22 mouse cellular contexts compared by ENCODE assay signal in genomic region chr9:9682348-9682884, GRCm38 (mm10).
DNase-seq lines count a peak whose midpoint lies in the region; ATAC-seq and TF ChIP-seq lines count a peak whose summit lies in the region.
"Had no signal": no experiment of that assay in that cellular context is flagged by ENCODE, and none has a peak within 500 bp of the region (broad histone marks: within the 10 kb centered on the region; RNA-seq: fewer than 3 reads in every experiment).

No protein-coding gene starts in this region.

- no peaks in the 10 kb centered on the region for H3K4me1 ChIP-seq in hindbrain, embryonic 12.5 days
- H3K4me1 ChIP-seq in hindbrain, embryonic 13.5 days (replicated peaks): no peaks in the 10 kb centered on the region
- no peaks in the 10 kb centered on the region for H3K4me1 ChIP-seq in lung, postnatal 0 days (ENCODE audit: insufficient read depth, low read depth, low read length)
- H3K4me1 ChIP-seq: heart, embryonic 13.5 days; intestine, embryonic 15.5 days; midbrain, embryonic 10.5 days had no signal

- WGBS in hindbrain, embryonic 12.5 days: 36% methylated on average over 5 of the region's 5 CpGs
- 35% methylated on average over 5 of the region's 5 CpGs for WGBS in hindbrain, embryonic 13.5 days
- WGBS in lung, postnatal 0 days: 63% methylated on average over 5 of the region's 5 CpGs

- H3K4me2 ChIP-seq in hindbrain, embryonic 12.5 days (replicated peaks): no peak overlapping the region
- no peak overlapping the region for H3K4me2 ChIP-seq in hindbrain, embryonic 13.5 days
- H3K4me2 ChIP-seq in lung, postnatal 0 days (replicated peaks; ENCODE audit: low read depth, low read length): no peak overlapping the region
- H3K4me2 ChIP-seq: heart, embryonic 13.5 days; intestine, embryonic 15.5 days had no signal

- TF ChIP-seq EP300 in lung, postnatal 0 days (IDR thresholded peaks at IDR 0.05): no peak

- no peak overlapping the region for H3K27ac ChIP-seq in hindbrain, embryonic 12.5 days
- H3K27ac ChIP-seq in hindbrain, embryonic 13.5 days: no peak overlapping the region
- H3K27ac ChIP-seq in lung, postnatal 0 days (ENCODE audit: low read length): no peak overlapping the region
- H3K27ac ChIP-seq: heart, adult 2 months; heart, embryonic 13.5 days; intestine, embryonic 15.5 days; layer of hippocampus, adult 2 months; macrophage; midbrain, embryonic 10.5 days had no signal

- no peak overlapping the region for H3K4me3 ChIP-seq in hindbrain, embryonic 12.5 days
- no peak overlapping the region for H3K4me3 ChIP-seq in hindbrain, embryonic 13.5 days
- H3K4me3 ChIP-seq in lung, postnatal 0 days (ENCODE audit: low read depth, low read length): no peak overlapping the region
- H3K4me3 ChIP-seq: heart, adult 2 months; heart, embryonic 13.5 days; intestine, embryonic 15.5 days; layer of hippocampus, adult 2 months; midbrain, embryonic 10.5 days had no signal

- H3K9ac ChIP-seq in hindbrain, embryonic 12.5 days: no peak overlapping the region
- no peak overlapping the region for H3K9ac ChIP-seq in hindbrain, embryonic 13.5 days
- H3K9ac ChIP-seq in lung, postnatal 0 days (replicated peaks; ENCODE audit: low read depth): no peak overlapping the region
- H3K9ac ChIP-seq: heart, embryonic 13.5 days; intestine, embryonic 15.5 days had no signal

- TF ChIP-seq CTCF in lung, postnatal 0 days (IDR thresholded peaks at IDR 0.05): no peak

- DNase-seq in CD4-positive helper T cell, adult 2 months (ENCODE audit: low read depth, low spot score): peak; percentile 3
- no peak for DNase-seq in lung, postnatal 0 days (ENCODE audit: low spot score)
- DNase-seq in layer of hippocampus, adult 11-12 months (ENCODE audit: low spot score): no peak
- DNase-seq: adrenal gland, postnatal 14 days; B cell, adult 2 months; cerebellum, adult 8-10 months; cerebellum, postnatal 36 days; gastrocnemius, postnatal 25 days; heart, adult 2 months; kidney, adult 8-10 months; kidney, postnatal 14 days; right cerebral cortex, adult 18-20 months had no signal

- ATAC-seq in hindbrain, embryonic 12.5 days (ENCODE audit: low FRiP score): 0 out of 2 replicates have a peak, but pooled peaks have one; percentile 50
- ATAC-seq in hindbrain, embryonic 13.5 days (ENCODE audit: low FRiP score): no peak
- ATAC-seq in common myeloid progenitor, adult 5-6 weeks (replicated peaks; ENCODE audit: low read depth, poor library complexity, severe bottlenecking): peak; percentile 71
- ATAC-seq in hematopoietic stem cell, adult 5-6 weeks (replicated peaks in 1 of 2; ENCODE audit: insufficient read depth in 1 of 2, low FRiP score in 2 of 2, low TSS enrichment in 1 of 2, low read depth in 1 of 2, poor library complexity in 2 of 2, severe bottlenecking in 2 of 2): peak; percentile 72 to 88
- ATAC-seq in lung, postnatal 0 days: no peak
- ATAC-seq: hindbrain, embryonic 16.5 days; intestine, embryonic 15.5 days had no signal

- no peaks in the 10 kb centered on the region for H3K36me3 ChIP-seq in hindbrain, embryonic 12.5 days
- H3K36me3 ChIP-seq in hindbrain, embryonic 13.5 days: no peaks in the 10 kb centered on the region
- no peaks in the 10 kb centered on the region for H3K36me3 ChIP-seq in lung, postnatal 0 days (ENCODE audit: insufficient read depth, low read length)
- H3K36me3 ChIP-seq: heart, embryonic 13.5 days; intestine, embryonic 15.5 days; midbrain, embryonic 10.5 days had no signal

- no peaks in the 10 kb centered on the region for H3K27me3 ChIP-seq in hindbrain, embryonic 12.5 days
- no peaks in the 10 kb centered on the region for H3K27me3 ChIP-seq in hindbrain, embryonic 13.5 days
- H3K27me3 ChIP-seq in lung, postnatal 0 days (replicated peaks; ENCODE audit: insufficient read depth, low read length): no peaks in the 10 kb centered on the region
- H3K27me3 ChIP-seq: heart, embryonic 13.5 days; intestine, embryonic 15.5 days had no signal

- H3K9me3 ChIP-seq in hindbrain, embryonic 12.5 days (replicated peaks): no peaks in the 10 kb centered on the region
- no peaks in the 10 kb centered on the region for H3K9me3 ChIP-seq in hindbrain, embryonic 13.5 days
- no peaks in the 10 kb centered on the region for H3K9me3 ChIP-seq in lung, postnatal 0 days (ENCODE audit: low read length)
- H3K9me3 ChIP-seq: heart, embryonic 13.5 days; intestine, embryonic 15.5 days; midbrain, embryonic 10.5 days had no signal

Comparison
In these comparisons a context has a peak if more than half of its experiments do, and no peak if none do; other contexts are left out.
1. ATAC-seq: peak in hindbrain, embryonic 12.5 days (single experiment), common myeloid progenitor, adult 5-6 weeks (single experiment) and hematopoietic stem cell, adult 5-6 weeks (2 of 2); none in hindbrain, embryonic 13.5 days (single experiment) and lung, postnatal 0 days (single experiment).